Comparison of ENCODE assay signal across 9 mouse cellular contexts in the genomic region with DNA sequence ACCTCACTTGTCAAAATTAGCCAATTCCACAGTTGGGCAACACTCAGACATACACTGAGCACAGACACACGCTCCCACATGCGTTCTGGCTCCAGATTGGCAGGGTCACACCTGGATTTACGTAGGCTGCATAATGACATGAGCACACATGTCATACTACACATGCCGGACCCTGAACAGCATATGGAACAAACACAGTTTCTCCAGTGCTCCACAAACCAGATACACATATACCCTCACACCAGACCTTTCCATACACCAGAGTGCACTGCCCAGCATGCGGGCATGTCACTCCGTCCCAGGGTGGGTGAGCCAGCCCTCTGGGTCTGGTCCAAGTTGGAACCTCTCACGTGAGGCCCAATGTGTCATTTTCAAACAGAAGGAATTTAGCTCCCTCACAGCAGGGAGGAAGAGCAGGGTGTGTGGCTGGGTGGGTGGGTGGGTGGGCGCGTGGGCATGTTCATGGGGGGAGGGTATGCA. TPM values are rescaled to one million over a fixed set of nuclear protein-coding genes. Genes with fewer than 3 reads are reported as not detected.
DNase-seq lines count a peak whose midpoint lies in the region; ATAC-seq and TF ChIP-seq lines count a peak whose summit lies in the region.
"Had no signal": no experiment of that assay in that cellular context is flagged by ENCODE, and none has a peak within 500 bp of the region (broad histone marks: within the 10 kb centered on the region; RNA-seq: fewer than 3 reads in every experiment).

Gene Chrm1, plus strand, starts transcription at position 430 of the 480 bp plus-strand sequence.

- no peak within 1 kb of the TSS for H3K27ac ChIP-seq in heart, embryonic 12.5 days (ENCODE audit: poor library complexity, severe bottlenecking)
- peak within 1 kb of the TSS; percentile 27; the same call in 1 of the 2 replicates for H3K27ac ChIP-seq in embryonic facial prominence, embryonic 10.5 days (replicated peaks)
- no peak within 1 kb of the TSS; the same call in 1 of the 2 replicates for H3K27ac ChIP-seq in intestine, postnatal 0 days (ENCODE audit: low read depth, low read length)
- no peak within 1 kb of the TSS for H3K27ac ChIP-seq in midbrain, embryonic 10.5 days (replicated peaks)

- WGBS in heart, embryonic 12.5 days, result 76% methylated on average over 9 of the region's 9 CpGs
- 79% methylated on average over 9 of the region's 9 CpGs for WGBS in embryonic facial prominence, embryonic 10.5 days
- WGBS in intestine, postnatal 0 days, result 76% methylated on average over 9 of the region's 9 CpGs
- 82% methylated on average over 9 of the region's 9 CpGs for WGBS in midbrain, embryonic 10.5 days

- no peaks in the 10 kb centered on the region for H3K9me3 ChIP-seq in heart, embryonic 12.5 days (replicated peaks)
- H3K9me3 ChIP-seq in embryonic facial prominence, embryonic 10.5 days, result no peaks in the 10 kb centered on the region
- H3K9me3 ChIP-seq in intestine, postnatal 0 days (ENCODE audit: control insufficient read depth), result no peaks in the 10 kb centered on the region
- no peaks in the 10 kb centered on the region for H3K9me3 ChIP-seq in midbrain, embryonic 10.5 days (replicated peaks)

- H3K4me2 ChIP-seq in heart, embryonic 12.5 days, result peak within 1 kb of the TSS; percentile 92
- H3K4me2 ChIP-seq in intestine, postnatal 0 days (replicated peaks; ENCODE audit: low read depth), result peak within 1 kb of the TSS; percentile 78; the same call in 1 of the 2 replicates

- peaks cover 23% of the 10 kb centered on the region for H3K27me3 ChIP-seq in heart, embryonic 12.5 days (replicated peaks)
- peaks cover 48% of the 10 kb centered on the region for H3K27me3 ChIP-seq in embryonic facial prominence, embryonic 10.5 days (replicated peaks; ENCODE audit: low read depth, poor library complexity, severe bottlenecking)
- 0 out of 2 replicates have a peak, but pooled peaks cover 3% of the 10 kb centered on the region for H3K27me3 ChIP-seq in intestine, postnatal 0 days (replicated peaks; ENCODE audit: control insufficient read depth, insufficient read depth, low read length)
- peaks cover 49% of the 10 kb centered on the region for H3K27me3 ChIP-seq in midbrain, embryonic 10.5 days (ENCODE audit: low read depth, poor library complexity, severe bottlenecking)

- TF ChIP-seq CTCF in intestine, postnatal 0 days (IDR thresholded peaks at IDR 0.05; ENCODE audit: low read depth), result no peak

- no peak within 1 kb of the TSS for H3K4me3 ChIP-seq in heart, embryonic 12.5 days
- H3K4me3 ChIP-seq in embryonic facial prominence, embryonic 10.5 days, result peak within 1 kb of the TSS; percentile 63
- no peak within 1 kb of the TSS for H3K4me3 ChIP-seq in intestine, postnatal 0 days (ENCODE audit: low read depth, low read length)
- H3K4me3 ChIP-seq in midbrain, embryonic 10.5 days, result peak within 1 kb of the TSS; percentile 59; the same call in 1 of the 2 replicates
- H3K4me3 ChIP-seq: myocyte had no signal

- no peak for ATAC-seq in heart, embryonic 12.5 days (ENCODE audit: insufficient number of reproducible peaks, low FRiP score)
- ATAC-seq in intestine, postnatal 0 days, result no peak

- no peak for DNase-seq in heart, adult 9 months (ENCODE audit: low spot score in 2 of 2)
- DNase-seq in embryonic facial prominence, embryonic 10.5 days (ENCODE audit: low spot score), result no peak
- no peak for DNase-seq in midbrain, embryonic 10.5 days (ENCODE audit: low spot score)
- no peak for DNase-seq in urinary bladder, postnatal 4 days (ENCODE audit: low spot score in 2 of 2)
- no peak for DNase-seq in adrenal gland, postnatal 25 days
- no peak for DNase-seq in embryo, embryonic 10.5 days (ENCODE audit: low spot score)

- peaks cover 18% of the 10 kb centered on the region for H3K4me1 ChIP-seq in heart, embryonic 12.5 days (replicated peaks)
- H3K4me1 ChIP-seq in embryonic facial prominence, embryonic 10.5 days, result peaks cover 29% of the 10 kb centered on the region
- H3K4me1 ChIP-seq in intestine, postnatal 0 days (replicated peaks; ENCODE audit: control insufficient read depth, insufficient read depth, low read length), result 0 out of 2 replicates have a peak, but pooled peaks cover 3% of the 10 kb centered on the region
- peaks cover 31% of the 10 kb centered on the region for H3K4me1 ChIP-seq in midbrain, embryonic 10.5 days

- H3K9ac ChIP-seq in heart, embryonic 12.5 days, result no peak within 1 kb of the TSS
- H3K9ac ChIP-seq in intestine, postnatal 0 days (ENCODE audit: low read depth, low read length), result no peak within 1 kb of the TSS

- no peaks in the 10 kb centered on the region for H3K36me3 ChIP-seq in heart, embryonic 12.5 days
- no peaks in the 10 kb centered on the region for H3K36me3 ChIP-seq in embryonic facial prominence, embryonic 10.5 days (replicated peaks)
- H3K36me3 ChIP-seq in intestine, postnatal 0 days (ENCODE audit: control insufficient read depth, insufficient read depth), result no peaks in the 10 kb centered on the region
- H3K36me3 ChIP-seq in midbrain, embryonic 10.5 days, result no peaks in the 10 kb centered on the region

RNA-seq across cellular contexts. Expression of gene Chrm1, which starts in this region (rescaled TPM):
- polyA plus RNA-seq in heart, embryonic 12.5 days (2016; fragmentation: Nextera tagmentation; extraction: Ambion mirVana), result 0.05 TPM in 1 of 2 replicates, not detected in the other
- 0.04 and 0.09 TPM in 2 replicates for polyA plus RNA-seq in embryonic facial prominence, embryonic 10.5 days (2016; fragmentation: Nextera tagmentation; extraction: Ambion mirVana)
- polyA plus RNA-seq in intestine, postnatal 0 days (2015; fragmentation: Nextera tagmentation; extraction: Ambion mirVana), result 0.78 and 0.98 TPM in 2 replicates
- not detected in 2 replicates for polyA plus RNA-seq in midbrain, embryonic 10.5 days (2016; fragmentation: Nextera tagmentation; extraction: Ambion mirVana)
- 1.6 and 2.4 TPM in 2 replicates for total RNA-seq in adrenal gland, postnatal 25 days (2021)
- polyA plus RNA-seq: myocyte had no signal

Comparison
In these comparisons a context has a peak if more than half of its experiments do, and no peak if none do; other contexts are left out.
1. H3K4me3 ChIP-seq: peak in embryonic facial prominence, embryonic 10.5 days (single experiment) and midbrain, embryonic 10.5 days (single experiment); none in heart, embryonic 12.5 days (single experiment) and intestine, postnatal 0 days (single experiment).